Mouse (Mus musculus) liver, adult (tissue): ENCODE results near the gene Eomes.

Experiments
- GATA4 ChIP-seq: IDR thresholded peaks from 2 replicates; pipeline ENCODE4 v1.6.1; 2014; ENCODE audit warnings: mild to moderate bottlenecking, low read length; ENCODE audit not compliant: insufficient replicate concordance

Gene Eomes

GRCm38 (mm10) chr9:118498061-118498460, 20.0 kb downstream of the Eomes start:
- no peak for TF ChIP-seq GATA4

- TF ChIP-seq GATA4 = no peak
Measured at GRCm38 (mm10) chr9:118500963-118501362, 23.0 kb downstream of the Eomes start.

- no peak for TF ChIP-seq GATA4
Measured at GRCm38 (mm10) chr9:118504656-118505055, 26.6 kb downstream of the Eomes start.

- no peak for TF ChIP-seq GATA4
Measured at GRCm38 (mm10) chr9:118506020-118506403, 28.0 kb downstream of the Eomes start, which contains the start of gene Golga4. TSS of gene Golga4 (plus strand) at chr9:118506267.

- no peak for TF ChIP-seq GATA4
Measured at GRCm38 (mm10) chr9:118506404-118507231, 28.6 kb downstream of the Eomes start.

GRCm38 (mm10) chr9:118507552-118507951, 29.5 kb downstream of the Eomes start:
- TF ChIP-seq GATA4 = no peak

- no peak for TF ChIP-seq GATA4
Measured at GRCm38 (mm10) chr9:118508601-118509000, 30.6 kb downstream of the Eomes start.

- no peak for TF ChIP-seq GATA4
Measured at GRCm38 (mm10) chr9:118510941-118511690, 33.1 kb downstream of the Eomes start.

- TF ChIP-seq GATA4 = no peak
Measured at GRCm38 (mm10) chr9:118512681-118513233, 34.7 kb downstream of the Eomes start.

GRCm38 (mm10) chr9:118515476-118515875, 37.5 kb downstream of the Eomes start:
- no peak for TF ChIP-seq GATA4

- TF ChIP-seq GATA4 = no peak
Measured at GRCm38 (mm10) chr9:118516162-118516561, 38.1 kb downstream of the Eomes start.

GRCm38 (mm10) chr9:118517619-118518018, 39.6 kb downstream of the Eomes start:
- no peak for TF ChIP-seq GATA4

- no peak for TF ChIP-seq GATA4
Measured at GRCm38 (mm10) chr9:118519101-118519500, 41.1 kb downstream of the Eomes start.

- TF ChIP-seq GATA4 = no peak
Measured at GRCm38 (mm10) chr9:118520011-118520410, 42.0 kb downstream of the Eomes start.

GRCm38 (mm10) chr9:118520858-118521257, 42.8 kb downstream of the Eomes start:
- TF ChIP-seq GATA4 = no peak

GRCm38 (mm10) chr9:118521659-118522058, 43.6 kb downstream of the Eomes start:
- TF ChIP-seq GATA4 = no peak
